Mouse (Mus musculus) gastrocnemius, adult 8-10 months (tissue): ENCODE measurements around the gene Tmem14a. TPM values are rescaled to one million over a fixed set of nuclear protein-coding genes. Genes with fewer than 3 reads are reported as not detected.

ENCODE experiments used
- total RNA-seq, 4 experiments: library from RNA; stranded (reverse); gene quantifications; 2 replicates each; pipeline ENCODE4 v1.2.4; 2022

Tmem14a gene
- total RNA-seq, 4 experiments from 2014 or later = 0.73 to 1.5 (median 1.0) TPM

Other genes starting within 250 kb of the Tmem14a start
- 1 to 10 TPM; 1.7 to 2.3 (median 1.8) TPM for gene Tram2, start 139.3 kb upstream of the Tmem14a start, total RNA-seq
- gene Gsta3, start 22.0 kb downstream of the Tmem14a start, total RNA-seq = 1 to 10 TPM in 2 of 4 experiments, under 1 TPM in 2; 0.48 to 1.2 (median 0.86) TPM
- gene Khdc1a, start 131.1 kb downstream of the Tmem14a start, total RNA-seq = not detected
- gene Khdc1c, start 149.8 kb downstream of the Tmem14a start, total RNA-seq = not detected
- gene Khdc1b, start 165.0 kb downstream of the Tmem14a start, total RNA-seq = not detected